Mouse (Mus musculus) heart, postnatal 0 days (tissue): ENCODE results near the gene Ssbp2.

Experiments
- CTCF ChIP-seq: IDR thresholded peaks from 2 replicates; pipeline ENCODE4 v1.5.1; 2016; ENCODE audit warnings: antibody characterized with exemption, control low read depth, low read depth
- EP300 ChIP-seq: IDR thresholded peaks from 2 replicates; pipeline ENCODE4 v1.6.1; 2016; ENCODE audit warnings: antibody characterized with exemption, low read depth

GRCm38 (mm10) chr13:91591863-91592262, 131.8 kb downstream of the Ssbp2 start:
- no peak for TF ChIP-seq CTCF
- TF ChIP-seq EP300: no peak
